Mouse (Mus musculus) heart, postnatal 0 days (tissue): ENCODE results near the gene Grin2a. TPM values are rescaled to one million over a fixed set of nuclear protein-coding genes. Genes with fewer than 3 reads are reported as not detected.

Source experiments
- ATAC-seq: fragments of 200-750 bp; cut with Nextera tagmentation; 2 replicates; pipeline ENCODE4 v1.8.0; 2017; ENCODE audit warnings: low read depth, moderate number of reproducible peaks, moderate library complexity; ENCODE audit not compliant: insufficient read depth
- DNase-seq: peaks from one replicate; pipeline ENCODE4 v3.0.0-alpha.2; 2016; ENCODE audit warnings: low spot score
- H3K27ac ChIP-seq: fragments of 300-500 bp; sonication (generic); 2 replicates; pipeline ENCODE4 v1.5.1; 2014; ENCODE audit warnings: low read depth, mild to moderate bottlenecking
- H3K27me3 ChIP-seq: fragments of 300-500 bp; sonication (generic); 2 replicates; pipeline ENCODE4 v1.6.1; 2014; ENCODE audit warnings: low read length, mixed read lengths; ENCODE audit not compliant: control insufficient read depth, insufficient read depth
- H3K36me3 ChIP-seq: fragments of 300-500 bp; sonication (generic); replicated peaks from 2 replicates; pipeline ENCODE4 v1.6.1; 2014; ENCODE audit warnings: low read length, mixed read lengths; ENCODE audit not compliant: control insufficient read depth, insufficient read depth
- H3K4me1 ChIP-seq: fragments of 300-500 bp; sonication (generic); 2 replicates; pipeline ENCODE4 v1.6.1; 2014; ENCODE audit warnings: antibody characterized with exemption; ENCODE audit not compliant: control insufficient read depth, insufficient read depth
- H3K4me2 ChIP-seq: fragments of 300-500 bp; sonication (generic); 2 replicates; pipeline ENCODE4 v1.6.1; 2014; ENCODE audit warnings: low read depth, mild to moderate bottlenecking, low read length, moderate library complexity
- H3K4me3 ChIP-seq: fragments of 300-500 bp; sonication (generic); 2 replicates; pipeline ENCODE4 v1.5.1; 2014; ENCODE audit warnings: low read depth, low read length
- H3K9ac ChIP-seq: fragments of 300-500 bp; sonication (generic); replicated peaks from 2 replicates; pipeline ENCODE4 v1.6.1; 2014; ENCODE audit warnings: low read depth, low read length, mixed read lengths
- H3K9me3 ChIP-seq: fragments of 300-500 bp; sonication (generic); replicated peaks from 2 replicates; pipeline ENCODE4 v1.6.1; 2016; ENCODE audit warnings: low read length; ENCODE audit not compliant: control insufficient read depth
- CTCF ChIP-seq: IDR thresholded peaks from 2 replicates; pipeline ENCODE4 v1.5.1; 2016; ENCODE audit warnings: antibody characterized with exemption, control low read depth, low read depth
- EP300 ChIP-seq: IDR thresholded peaks from 2 replicates; pipeline ENCODE4 v1.6.1; 2016; ENCODE audit warnings: antibody characterized with exemption, low read depth
- WGBS: fragments of 180-500 bp; shearing (Covaris S2); extraction: QIAGEN DNeasy Blood & Tissue Kit; methylation state at CpG from one replicate; pipeline ENCODE4 v1.1.7; 2014; 5-methylcytosine and 5-hydroxymethylcytosine counted together
- polyA plus RNA-seq: library from polyadenylated mRNA; unstranded; fragments of >200 nt; fragmentation: Nextera tagmentation; extraction: Ambion mirVana; gene quantifications from 2 replicates; pipeline ENCODE4 v1.2.1, GENCODE M21; 2015
- total RNA-seq: library from RNA; depleted of rRNA; stranded (reverse); fragments of >200 nt; gene quantifications from 2 replicates; pipeline ENCODE4 v1.2.3, GENCODE M21; 2014; ENCODE audit warnings: low replicate concordance

The Grin2a gene
- total and polyA plus RNA-seq, 2 experiments from 2014 or later: 0.15 to 0.38 TPM

GRCm38 (mm10) chr16:9944836-9945235, 50.5 kb downstream of the Grin2a start:
- DNase-seq (no peak), ATAC-seq (no peak)
- Histone ChIP-seq H3K4me2 (no peak overlapping the region), H3K27ac (no peak overlapping the region), H3K9me3 (no peaks in the 10 kb centered on the region), H3K9ac (no peak overlapping the region), H3K27me3 (no peaks in the 10 kb centered on the region), H3K4me1 (no peaks in the 10 kb centered on the region), H3K4me3 (no peak overlapping the region), H3K36me3 (no peaks in the 10 kb centered on the region)
- 63% methylated on average over 5 of the region's 5 CpGs for WGBS
- TF ChIP-seq CTCF (no peak), EP300 (no peak)

- Histone ChIP-seq H3K27me3 (no peaks in the 10 kb centered on the region), H3K9me3 (no peaks in the 10 kb centered on the region), H3K27ac (no peak overlapping the region), H3K4me2 (no peak overlapping the region), H3K36me3 (no peaks in the 10 kb centered on the region), H3K4me3 (no peak overlapping the region), H3K9ac (no peak overlapping the region), H3K4me1 (no peaks in the 10 kb centered on the region)
- ATAC-seq: no peak
- no peak for DNase-seq
- WGBS: 30% methylated on average over 8 of the region's 8 CpGs
- TF ChIP-seq CTCF (peak; percentile 14; the same call in 1 of the 2 replicates), EP300 (no peak)
These were observed 53.9 kb downstream of the Grin2a start for GRCm38 (mm10) chr16:9941306-9941930.

- H3K36me3 ChIP-seq: no peaks in the 10 kb centered on the region
- H3K27ac ChIP-seq: no peak overlapping the region
- H3K27me3 ChIP-seq: no peaks in the 10 kb centered on the region
- H3K9ac ChIP-seq: no peak overlapping the region
- TF ChIP-seq EP300: no peak
- no peak for TF ChIP-seq CTCF
- no peak overlapping the region for H3K4me2 ChIP-seq
- DNase-seq: no peak
- no peak overlapping the region for H3K4me3 ChIP-seq
- ATAC-seq: no peak
- no peaks in the 10 kb centered on the region for H3K9me3 ChIP-seq
- H3K4me1 ChIP-seq: no peaks in the 10 kb centered on the region
- WGBS: 64% methylated on average over 7 of the region's 7 CpGs
These were observed 54.6 kb downstream of the Grin2a start for GRCm38 (mm10) chr16:9940716-9941115.

- H3K4me3 ChIP-seq: no peak overlapping the region
- no peak overlapping the region for H3K4me2 ChIP-seq
- no peak overlapping the region for H3K27ac ChIP-seq
- WGBS: 60% methylated on average over 3 of the region's 3 CpGs
- H3K27me3 ChIP-seq: no peaks in the 10 kb centered on the region
- H3K4me1 ChIP-seq: no peaks in the 10 kb centered on the region
- H3K36me3 ChIP-seq: no peaks in the 10 kb centered on the region
- ATAC-seq: no peak
- no peak for TF ChIP-seq CTCF
- TF ChIP-seq EP300: no peak
- no peak overlapping the region for H3K9ac ChIP-seq
- H3K9me3 ChIP-seq: no peaks in the 10 kb centered on the region
- DNase-seq: no peak
These were observed 84.7 kb downstream of the Grin2a start for GRCm38 (mm10) chr16:9910672-9911071.

- no peak overlapping the region for H3K9ac ChIP-seq
- H3K9me3 ChIP-seq: no peaks in the 10 kb centered on the region
- H3K27me3 ChIP-seq: no peaks in the 10 kb centered on the region
- no peak for ATAC-seq
- no peaks in the 10 kb centered on the region for H3K4me1 ChIP-seq
- no peak overlapping the region for H3K4me3 ChIP-seq
- DNase-seq: no peak
- H3K36me3 ChIP-seq: no peaks in the 10 kb centered on the region
- 74% methylated on average over 4 of the region's 4 CpGs for WGBS
- H3K4me2 ChIP-seq: no peak overlapping the region
- no peak for TF ChIP-seq EP300
- TF ChIP-seq CTCF: no peak
- no peak overlapping the region for H3K27ac ChIP-seq
These were observed 86.1 kb downstream of the Grin2a start for GRCm38 (mm10) chr16:9909225-9909624.

GRCm38 (mm10) chr16:9904443-9904842, 90.9 kb downstream of the Grin2a start:
- WGBS: 62% methylated on average over 6 of the region's 6 CpGs
- ATAC-seq: no peak
- Histone ChIP-seq H3K4me2 (no peak overlapping the region), H3K27me3 (no peaks in the 10 kb centered on the region), H3K4me3 (no peak overlapping the region), H3K9ac (no peak overlapping the region), H3K27ac (no peak overlapping the region), H3K4me1 (no peaks in the 10 kb centered on the region), H3K36me3 (no peaks in the 10 kb centered on the region), H3K9me3 (no peaks in the 10 kb centered on the region)
- no peak for TF ChIP-seq EP300
- TF ChIP-seq CTCF: no peak
- DNase-seq: no peak
